Mouse (Mus musculus) erythroid progenitor cell, adult 5-6 weeks (primary cell): ENCODE measurements around the gene Ano6. TPM values are rescaled to one million over a fixed set of nuclear protein-coding genes. Genes with fewer than 3 reads are reported as not detected.

ENCODE experiments used
- ATAC-seq: replicated peaks from 2 replicates; pipeline ENCODE4 v1.8.0; 2016; ENCODE audit warnings: moderate number of reproducible peaks, mild to moderate bottlenecking, moderate TSS enrichment, inconsistent platforms; ENCODE audit not compliant: poor library complexity, low FRiP score, severe bottlenecking
- total RNA-seq, 2 experiments: library from RNA; stranded (forward) in 1 of 2; stranded (reverse) in 1 of 2; fragments of 150-400 nt in 1 of 2; fragments of 186-747, 209-891 nt in 1 of 2; gene quantifications; 2 replicates each; pipeline versions ENCODE4 v1.2.3 to v1.2.4; 2015 to 2017; ENCODE audit warnings: low replicate concordance in 2 of 2

The Ano6 gene
- total RNA-seq (2015; ENCODE audit: low replicate concordance), result 23.1 and 28.1 TPM in 2 replicates
- total RNA-seq (2017; ENCODE audit: low replicate concordance), result 9.4 and 9.5 TPM in 2 replicates

- peak; percentile 95 for ATAC-seq
These were observed at the start of gene Ano6 for GRCm38 (mm10) chr15:95790529-95791071. Ano6 (plus strand) TSS chr15:95790843.

- ATAC-seq, result no peak
These were observed 47.7 kb upstream of the Ano6 start for GRCm38 (mm10) chr15:95742955-95743354.

- no peak for ATAC-seq
These were observed 46.8 kb upstream of the Ano6 start for GRCm38 (mm10) chr15:95743856-95744255.

- ATAC-seq, result no peak
These were observed 45.1 kb upstream of the Ano6 start for GRCm38 (mm10) chr15:95745346-95746106.

GRCm38 (mm10) chr15:95746513-95746912 lies 44.1 kb upstream of the Ano6 start:
- ATAC-seq, result no peak

- no peak for ATAC-seq
These were observed 43.4 kb upstream of the Ano6 start for GRCm38 (mm10) chr15:95746955-95747931.

GRCm38 (mm10) chr15:95749216-95749615 lies 41.4 kb upstream of the Ano6 start:
- no peak for ATAC-seq

GRCm38 (mm10) chr15:95750038-95750437 lies 40.6 kb upstream of the Ano6 start:
- ATAC-seq, result no peak

GRCm38 (mm10) chr15:95751832-95752676 lies 38.6 kb upstream of the Ano6 start:
- ATAC-seq, result no peak

GRCm38 (mm10) chr15:95752677-95753019 lies 38.0 kb upstream of the Ano6 start:
- no peak for ATAC-seq

GRCm38 (mm10) chr15:95753031-95753430 lies 37.6 kb upstream of the Ano6 start:
- ATAC-seq, result no peak

- ATAC-seq, result no peak
These were observed 33.5 kb upstream of the Ano6 start for GRCm38 (mm10) chr15:95757169-95757568.

GRCm38 (mm10) chr15:95758069-95758468 lies 32.6 kb upstream of the Ano6 start:
- ATAC-seq, result no peak

- no peak for ATAC-seq
These were observed 31.8 kb upstream of the Ano6 start for GRCm38 (mm10) chr15:95758696-95759434.

- no peak for ATAC-seq
These were observed 30.8 kb upstream of the Ano6 start for GRCm38 (mm10) chr15:95759857-95760256.

- ATAC-seq, result no peak
These were observed 29.2 kb upstream of the Ano6 start for GRCm38 (mm10) chr15:95761420-95761819.

GRCm38 (mm10) chr15:95762661-95763303 lies 27.9 kb upstream of the Ano6 start:
- peak; percentile 84 for ATAC-seq

- ATAC-seq, result no peak
These were observed 27.2 kb upstream of the Ano6 start for GRCm38 (mm10) chr15:95763464-95763863.
